Mouse (Mus musculus): ENCODE results near the gene 1700012P22Rik. TPM values are rescaled to one million over a fixed set of nuclear protein-coding genes. Genes with fewer than 3 reads are reported as not detected.

The 1700012P22Rik gene
- not detected in 2 replicates for total RNA-seq (2023)

DNA sequence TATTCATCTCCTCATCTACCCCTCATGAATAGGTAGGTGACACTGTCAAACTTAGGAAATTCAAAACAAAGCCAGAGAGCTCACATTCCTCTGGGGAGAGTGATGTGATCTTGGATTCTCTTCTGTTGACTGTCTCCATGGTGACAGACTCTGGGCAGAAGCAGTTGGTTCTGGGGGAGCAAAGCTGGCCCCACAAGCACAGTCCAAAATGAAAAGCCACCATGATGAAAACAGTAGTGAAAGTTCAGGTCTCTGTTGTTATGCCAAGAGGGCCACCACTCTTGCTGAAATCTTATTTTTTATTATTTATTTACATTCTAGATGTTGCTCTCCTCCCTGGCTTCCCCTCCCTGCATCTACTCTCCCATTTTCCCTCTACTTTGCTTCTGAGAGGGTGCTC lies at the start of gene 1700012P22Rik:
1700012P22Rik (minus strand) TSS at position 101 of the 400 bp plus-strand sequence.

DNA sequence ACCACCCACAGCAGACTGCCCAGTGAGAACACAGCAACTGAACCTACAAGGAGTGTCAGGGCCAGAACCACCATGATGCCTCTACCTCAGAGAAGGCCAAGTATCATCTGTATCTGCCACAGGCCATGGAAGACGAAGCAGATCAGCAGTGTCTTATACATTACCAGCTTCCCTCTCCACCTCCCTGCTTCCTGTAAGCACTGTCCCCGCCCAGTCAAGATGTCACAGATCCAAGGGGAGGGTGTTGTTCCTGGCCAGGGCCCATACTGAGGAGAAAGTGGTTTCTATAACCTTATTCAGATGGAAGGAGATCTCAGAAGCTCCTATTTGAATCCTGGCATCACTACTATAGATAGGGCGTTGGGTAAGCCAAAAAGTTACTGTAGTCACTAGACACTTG lies 25.1 kb upstream of the 1700012P22Rik start, which contains the start of gene Aadacl3:
Aadacl3 (minus strand) TSS at position 101 of the 400 bp plus-strand sequence.

DNA sequence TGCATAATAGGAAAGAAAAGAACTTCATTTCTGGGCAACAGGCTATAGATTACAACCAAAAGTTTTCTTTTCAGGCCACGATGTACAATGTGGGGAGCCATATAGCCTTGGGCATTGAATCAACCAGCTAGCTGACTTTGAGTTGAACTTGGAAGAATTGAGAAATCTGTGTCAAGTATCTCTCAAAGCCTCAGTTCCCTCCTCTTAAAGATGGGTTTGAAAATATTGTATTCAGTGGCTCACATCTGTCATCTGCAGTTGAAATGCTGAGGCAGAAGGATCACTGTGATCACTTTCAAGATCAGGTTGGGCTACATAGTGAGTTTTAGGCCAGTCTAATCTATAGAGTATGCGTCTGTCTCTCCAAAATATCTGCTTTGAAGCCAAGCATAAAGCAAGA lies 14.6 kb upstream of the 1700012P22Rik start, which contains the start of gene Gm9944:
Gm9944 (minus strand) TSS at position 101 of the 400 bp plus-strand sequence.

GRCm38 (mm10) chr4:144408290-144408689 lies 30.3 kb downstream of the 1700012P22Rik start, which contains the start of gene Pramef12:
Pramef12 (minus strand) TSS chr4:144408464.

DNA sequence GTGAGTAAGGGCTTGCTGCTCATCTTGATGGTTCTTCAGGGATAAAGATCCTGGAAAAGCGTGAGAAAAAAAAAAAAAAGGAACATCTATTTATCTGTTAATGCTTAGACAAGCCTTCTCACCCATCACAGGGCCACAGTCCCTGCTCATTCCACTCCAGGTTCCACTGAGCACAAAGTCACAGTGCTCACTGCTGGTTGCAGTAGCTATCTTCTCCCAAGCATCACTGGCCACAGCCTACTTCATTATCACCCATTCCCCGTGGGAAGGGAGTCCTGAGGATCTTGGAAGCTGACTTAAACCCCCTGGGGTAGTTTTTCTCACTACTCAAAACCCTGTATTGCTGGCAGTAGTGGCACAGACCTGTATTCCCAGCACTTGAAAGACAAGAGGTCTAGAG lies 60.7 kb downstream of the 1700012P22Rik start, which contains the start of gene Pramef20:
Pramef20 (minus strand) TSS at position 23 of the 400 bp plus-strand sequence.

Other genes starting within 250 kb of the 1700012P22Rik start
- gene Oog2, start 248.1 kb downstream of the 1700012P22Rik start, total RNA-seq (2023): not detected in 2 replicates
- not detected in 2 replicates for gene C87977, start 225.5 kb downstream of the 1700012P22Rik start, total RNA-seq (2023)
- not detected in 2 replicates for gene Pramel5, start 158.3 kb downstream of the 1700012P22Rik start, total RNA-seq (2023)
- not detected in 2 replicates for gene Gm13128, start 108.5 kb downstream of the 1700012P22Rik start, total RNA-seq (2023)
- not detected in 2 replicates for gene Gm13119, start 80.8 kb downstream of the 1700012P22Rik start, total RNA-seq (2023)
- gene Pramef20, start 60.8 kb downstream of the 1700012P22Rik start, total RNA-seq (2023): not detected in 2 replicates
- not detected in 2 replicates for gene Pramef12, start 30.3 kb downstream of the 1700012P22Rik start, total RNA-seq (2023)
- gene Gm9944, start 14.5 kb upstream of the 1700012P22Rik start, total RNA-seq (2023): not detected in 2 replicates
- not detected in 2 replicates for gene Aadacl3, start 25.0 kb upstream of the 1700012P22Rik start, total RNA-seq (2023)
- not detected in 2 replicates for gene 9430007A20Rik, start 81.0 kb upstream of the 1700012P22Rik start, total RNA-seq (2023)
- not detected in 2 replicates for gene Gm13124, start 126.4 kb upstream of the 1700012P22Rik start, total RNA-seq (2023)
- not detected in 2 replicates for gene Aadacl4, start 174.9 kb upstream of the 1700012P22Rik start, total RNA-seq (2023)
- not detected in 2 replicates for gene Gm436, start 247.6 kb upstream of the 1700012P22Rik start, total RNA-seq (2023)